Mouse (Mus musculus): ENCODE measurements at regions not wholly inside any gene's neighbourhood (a gene's known extent, or its start where the extent isn't known, plus 50 kb on each side); places are given as distances from the start of the nearest gene placed in this dataset.

GRCm38 (mm10) chr16:55442821-55443581 is 145.2 kb upstream of the Zpld1 start:
- Histone ChIP-seq H3K36me3 (ENCODE audit: control insufficient read depth, insufficient read depth, low read length) (no peaks in the 10 kb centered on the region), H3K27ac (ENCODE audit: control insufficient read depth, insufficient read depth, low read length) (no peak overlapping the region), H3K4me3 (ENCODE audit: control insufficient read depth, insufficient read depth, low read length) (no peak overlapping the region), H3K27me3 (ENCODE audit: control insufficient read depth, insufficient read depth, low read length) (no peaks in the 10 kb centered on the region), H3K4me1 (replicated peaks; ENCODE audit: control insufficient read depth, insufficient read depth, low read length) (no peaks in the 10 kb centered on the region)
- no peak for DNase-seq
- WGBS, result 76% methylated on average over 5 of the region's 5 CpGs
- TF ChIP-seq CTCF (IDR thresholded peaks at IDR 0.05; ENCODE audit: borderline replicate concordance, control insufficient read depth, extremely low read depth, insufficient read depth, low read length, poor library complexity) (no peak), POLR2A (IDR thresholded peaks at IDR 0.05; ENCODE audit: control insufficient read depth, extremely low read depth, insufficient read depth, low read length, poor library complexity) (no peak)

- no peak overlapping the region for H3K4me3 ChIP-seq (ENCODE audit: control insufficient read depth, insufficient read depth, low read length)
- no peak for TF ChIP-seq CTCF (IDR thresholded peaks at IDR 0.05; ENCODE audit: borderline replicate concordance, control insufficient read depth, extremely low read depth, insufficient read depth, low read length, poor library complexity)
- no peak for TF ChIP-seq POLR2A (IDR thresholded peaks at IDR 0.05; ENCODE audit: control insufficient read depth, extremely low read depth, insufficient read depth, low read length, poor library complexity)
- 77% methylated on average over 4 of the region's 4 CpGs for WGBS
Observed at GRCm38 (mm10) chr16:55435139-55435968, 137.6 kb upstream of the Zpld1 start.

GRCm38 (mm10) chr16:55421569-55422342 is 124.0 kb upstream of the Zpld1 start:
- H3K36me3 ChIP-seq (ENCODE audit: control insufficient read depth, insufficient read depth, low read length), result no peaks in the 10 kb centered on the region
- TF ChIP-seq CTCF (IDR thresholded peaks at IDR 0.05; ENCODE audit: borderline replicate concordance, control insufficient read depth, extremely low read depth, insufficient read depth, low read length, poor library complexity), result no peak
- no peak for TF ChIP-seq POLR2A (IDR thresholded peaks at IDR 0.05; ENCODE audit: control insufficient read depth, extremely low read depth, insufficient read depth, low read length, poor library complexity)
- H3K27me3 ChIP-seq (ENCODE audit: control insufficient read depth, insufficient read depth, low read length), result no peaks in the 10 kb centered on the region
- H3K4me1 ChIP-seq (replicated peaks; ENCODE audit: control insufficient read depth, insufficient read depth, low read length), result no peaks in the 10 kb centered on the region
- no peak for DNase-seq
- H3K27ac ChIP-seq (ENCODE audit: control insufficient read depth, insufficient read depth, low read length), result no peak overlapping the region
- 67% methylated on average over 7 of the region's 7 CpGs for WGBS
- H3K4me3 ChIP-seq (ENCODE audit: control insufficient read depth, insufficient read depth, low read length), result no peak overlapping the region

More at GRCm38 (mm10) chr16:55435139-55435968, 137.6 kb upstream of the Zpld1 start:
- DNase-seq, result no peak
- Histone ChIP-seq H3K36me3 (ENCODE audit: control insufficient read depth, insufficient read depth, low read length) (no peaks in the 10 kb centered on the region), H3K27me3 (ENCODE audit: control insufficient read depth, insufficient read depth, low read length) (no peaks in the 10 kb centered on the region), H3K4me1 (replicated peaks; ENCODE audit: control insufficient read depth, insufficient read depth, low read length) (no peaks in the 10 kb centered on the region), H3K27ac (ENCODE audit: control insufficient read depth, insufficient read depth, low read length) (no peak overlapping the region)

GRCm38 (mm10) chr16:55420876-55421568 is 123.2 kb upstream of the Zpld1 start:
- H3K27me3 ChIP-seq (ENCODE audit: control insufficient read depth, insufficient read depth, low read length), result no peaks in the 10 kb centered on the region
- no peak overlapping the region for H3K27ac ChIP-seq (ENCODE audit: control insufficient read depth, insufficient read depth, low read length)
- no peak for DNase-seq
- no peak for TF ChIP-seq POLR2A (IDR thresholded peaks at IDR 0.05; ENCODE audit: control insufficient read depth, extremely low read depth, insufficient read depth, low read length, poor library complexity)
- no peak for TF ChIP-seq CTCF (IDR thresholded peaks at IDR 0.05; ENCODE audit: borderline replicate concordance, control insufficient read depth, extremely low read depth, insufficient read depth, low read length, poor library complexity)
- 94% methylated on average over 4 of the region's 4 CpGs for WGBS
- H3K4me1 ChIP-seq (replicated peaks; ENCODE audit: control insufficient read depth, insufficient read depth, low read length), result no peaks in the 10 kb centered on the region
- no peaks in the 10 kb centered on the region for H3K36me3 ChIP-seq (ENCODE audit: control insufficient read depth, insufficient read depth, low read length)
- H3K4me3 ChIP-seq (ENCODE audit: control insufficient read depth, insufficient read depth, low read length), result no peak overlapping the region

- Histone ChIP-seq H3K4me3 (ENCODE audit: control insufficient read depth, insufficient read depth, low read length) (no peak overlapping the region), H3K27ac (ENCODE audit: control insufficient read depth, insufficient read depth, low read length) (no peak overlapping the region), H3K4me1 (replicated peaks; ENCODE audit: control insufficient read depth, insufficient read depth, low read length) (no peaks in the 10 kb centered on the region), H3K27me3 (ENCODE audit: control insufficient read depth, insufficient read depth, low read length) (no peaks in the 10 kb centered on the region), H3K36me3 (ENCODE audit: control insufficient read depth, insufficient read depth, low read length) (no peaks in the 10 kb centered on the region)
- no peak for TF ChIP-seq CTCF (IDR thresholded peaks at IDR 0.05; ENCODE audit: borderline replicate concordance, control insufficient read depth, extremely low read depth, insufficient read depth, low read length, poor library complexity)
- TF ChIP-seq POLR2A (IDR thresholded peaks at IDR 0.05; ENCODE audit: control insufficient read depth, extremely low read depth, insufficient read depth, low read length, poor library complexity), result no peak
- no peak for DNase-seq
- 94% methylated on average over 3 of the region's 3 CpGs for WGBS
Observed at GRCm38 (mm10) chr16:55418871-55419270, 121.1 kb upstream of the Zpld1 start.
